In genomic region chrX:99196910-99197309, GRCm38 (mm10) we compare ENCODE assay signal across 18 mouse cellular contexts.
DNase-seq lines count a peak whose midpoint lies in the region; ATAC-seq and TF ChIP-seq lines count a peak whose summit lies in the region.
"Had no signal": no experiment of that assay in that cellular context is flagged by ENCODE, and none has a peak within 500 bp of the region (broad histone marks: within the 10 kb centered on the region; RNA-seq: fewer than 3 reads in every experiment).

No protein-coding gene starts in this region.

- no peak overlapping the region for H3K4me2 ChIP-seq in lung, embryonic 14.5 days
- H3K4me2 ChIP-seq in forebrain, embryonic 14.5 days (ENCODE audit: low read length), result no peak overlapping the region
- H3K4me2 ChIP-seq: hindbrain, embryonic 15.5 days; liver, embryonic 13.5 days; neural tube, embryonic 15.5 days had no signal

- H3K9ac ChIP-seq in lung, embryonic 14.5 days, result no peak overlapping the region
- no peak overlapping the region for H3K9ac ChIP-seq in forebrain, embryonic 14.5 days (ENCODE audit: low read length)
- H3K9ac ChIP-seq: hindbrain, embryonic 15.5 days; liver, embryonic 13.5 days; neural tube, embryonic 15.5 days had no signal

- no peaks in the 10 kb centered on the region for H3K36me3 ChIP-seq in lung, embryonic 14.5 days (ENCODE audit: insufficient read depth)
- no peaks in the 10 kb centered on the region for H3K36me3 ChIP-seq in forebrain, embryonic 14.5 days (ENCODE audit: control insufficient read depth, insufficient read depth, low read length)
- H3K36me3 ChIP-seq: hindbrain, embryonic 15.5 days; liver, embryonic 13.5 days; neural tube, embryonic 15.5 days had no signal

- no peak for TF ChIP-seq CTCF in lung, embryonic 14.5 days (IDR thresholded peaks at IDR 0.05; ENCODE audit: low read depth)
- TF ChIP-seq CTCF in lung, adult 2 months (IDR thresholded peaks at IDR 0.05; ENCODE audit: insufficient read depth, low read length), result no peak
- TF ChIP-seq CTCF in brain, embryonic 14.5 days (IDR thresholded peaks at IDR 0.05; ENCODE audit: borderline replicate concordance, extremely low read depth, insufficient read depth, insufficient read length), result no peak

- no peaks in the 10 kb centered on the region for H3K27me3 ChIP-seq in lung, embryonic 14.5 days (ENCODE audit: insufficient read depth, low read length)
- H3K27me3 ChIP-seq in forebrain, embryonic 14.5 days (replicated peaks; ENCODE audit: control insufficient read depth, insufficient read depth, low read length), result no peaks in the 10 kb centered on the region

- no peak overlapping the region for H3K4me3 ChIP-seq in lung, embryonic 14.5 days (ENCODE audit: low read depth, low read length)
- H3K4me3 ChIP-seq in lung, adult 2 months (replicated peaks; ENCODE audit: extremely low read depth, low read depth, low read length), result no peak overlapping the region
- no peak overlapping the region for H3K4me3 ChIP-seq in forebrain, embryonic 14.5 days (ENCODE audit: low read depth, low read length)
- H3K4me3 ChIP-seq: erythroblast, embryonic 14.5 days; hindbrain, embryonic 15.5 days; liver, embryonic 13.5 days; neural tube, embryonic 15.5 days had no signal

- no peak for TF ChIP-seq POLR2A in lung, adult 2 months (IDR thresholded peaks at IDR 0.05; ENCODE audit: borderline replicate concordance, extremely low read depth, low read depth, low read length)
- no peak for TF ChIP-seq POLR2A in brain, embryonic 14.5 days (IDR thresholded peaks at IDR 0.05; ENCODE audit: borderline replicate concordance, extremely low read depth, insufficient read depth, insufficient read length, poor library complexity, severe bottlenecking)

- peaks cover 7% of the 10 kb centered on the region; the same call in 1 of the 2 replicates for H3K4me1 ChIP-seq in lung, embryonic 14.5 days (ENCODE audit: insufficient read depth)
- peaks cover 10% of the 10 kb centered on the region for H3K4me1 ChIP-seq in lung, adult 2 months (ENCODE audit: control insufficient read depth, insufficient read depth, low read length)
- H3K4me1 ChIP-seq in forebrain, embryonic 14.5 days (ENCODE audit: control insufficient read depth, insufficient read depth, low read length), result peaks cover 22% of the 10 kb centered on the region

- DNase-seq in embryo, embryonic 10 days (ENCODE audit: low spot score), result peak; percentile 45
- no peak for DNase-seq in embryo, embryonic 9.5 days (ENCODE audit: extremely low spot score)
- DNase-seq in lung, embryonic 14.5 days, result peak; percentile 66
- no peak for DNase-seq in lung, adult 2 months
- DNase-seq in brain, embryonic 14.5 days (ENCODE audit: low read depth), result peak; percentile 57
- DNase-seq in forebrain, embryonic 14.5 days (ENCODE audit: low spot score), result no peak
- DNase-seq in right cerebral cortex, postnatal 36 days (ENCODE audit: low spot score in 2 of 2), result no peak
- DNase-seq in T-cell, adult 2 months (ENCODE audit: low spot score), result no peak
- DNase-seq: adrenal gland, postnatal 36 days; cerebellum, postnatal 10 days; kidney, adult 11 months; liver, embryonic 13.5 days; thymus, postnatal 25 days had no signal

- 18% methylated on average over 9 of the region's 9 CpGs for WGBS in lung, embryonic 14.5 days
- whole genome bisulfite sequencing in lung, adult 2 months, result 76% methylated on average over 9 of the region's 9 CpGs
- 32% methylated on average over 9 of the region's 9 CpGs for WGBS in forebrain, embryonic 14.5 days

- no peaks in the 10 kb centered on the region for H3K9me3 ChIP-seq in lung, embryonic 14.5 days (ENCODE audit: low read depth, low read length)
- H3K9me3 ChIP-seq in forebrain, embryonic 14.5 days (replicated peaks; ENCODE audit: control insufficient read depth, low read length), result no peaks in the 10 kb centered on the region
- H3K9me3 ChIP-seq: hindbrain, embryonic 15.5 days; liver, embryonic 13.5 days; neural tube, embryonic 15.5 days had no signal

- H3K27ac ChIP-seq in lung, embryonic 14.5 days (ENCODE audit: low read depth), result no peak overlapping the region
- H3K27ac ChIP-seq in forebrain, embryonic 14.5 days (ENCODE audit: low read depth, low read length), result peak overlapping the region; percentile 1; the same call in 1 of the 2 replicates
- H3K27ac ChIP-seq: hindbrain, embryonic 15.5 days; liver, embryonic 13.5 days; neural tube, embryonic 15.5 days; stomach, postnatal 0 days had no signal

- ATAC-seq in lung, embryonic 14.5 days (ENCODE audit: insufficient read depth), result peak; percentile 63
- no peak for ATAC-seq in forebrain, embryonic 14.5 days
- ATAC-seq: activated CD4-positive, CD25-positive, alpha-beta regulatory T cell, adult 4 months had no signal

Comparison
In these comparisons a context has a peak if more than half of its experiments do, and no peak if none do; other contexts are left out.
1. DNase-seq: peak in embryo, embryonic 10 days (single experiment), lung, embryonic 14.5 days (single experiment) and brain, embryonic 14.5 days (single experiment); none in embryo, embryonic 9.5 days (single experiment), lung, adult 2 months (single experiment), forebrain, embryonic 14.5 days (single experiment), right cerebral cortex, postnatal 36 days (0 of 2) and T-cell, adult 2 months (single experiment).